In genomic region chr3:87646174-87646573, GRCm38 (mm10) we compare ENCODE assay signal across 28 mouse cellular contexts.
"Had no signal": no experiment of that assay in that cellular context is flagged by ENCODE, and none has a peak within 500 bp of the region (broad histone marks: within the 10 kb centered on the region; RNA-seq: fewer than 3 reads in every experiment).

No protein-coding gene starts in this region.

- H3K27ac ChIP-seq: embryonic facial prominence, embryonic 10.5 days; embryonic facial prominence, embryonic 12.5 days; embryonic facial prominence, embryonic 13.5 days; embryonic facial prominence, embryonic 15.5 days; forebrain, embryonic 10.5 days; forebrain, embryonic 12.5 days; forebrain, embryonic 13.5 days; forebrain, embryonic 15.5 days; gastrocnemius, adult 2 months; heart, adult 2 months had no signal

- ATAC-seq: forebrain, embryonic 13.5 days; forebrain, embryonic 14.5 days; forebrain, embryonic 15.5 days; forebrain, embryonic 16.5 days; forebrain, postnatal 0 days had no signal

- H3K9ac ChIP-seq: embryonic facial prominence, embryonic 12.5 days; embryonic facial prominence, embryonic 13.5 days; embryonic facial prominence, embryonic 15.5 days; forebrain, embryonic 12.5 days; forebrain, embryonic 13.5 days; forebrain, embryonic 15.5 days; forebrain, postnatal 0 days had no signal

- H3K4me1 ChIP-seq: embryonic facial prominence, embryonic 12.5 days; embryonic facial prominence, embryonic 13.5 days; embryonic facial prominence, embryonic 15.5 days had no signal

- H3K4me3 ChIP-seq: embryonic facial prominence, embryonic 10.5 days; embryonic facial prominence, embryonic 12.5 days; embryonic facial prominence, embryonic 13.5 days; embryonic facial prominence, embryonic 15.5 days; erythroblast, embryonic 14.5 days; forebrain, embryonic 10.5 days; forebrain, embryonic 12.5 days; forebrain, embryonic 13.5 days; forebrain, embryonic 15.5 days; gastrocnemius, adult 2 months; heart, adult 2 months had no signal

- H3K4me2 ChIP-seq: embryonic facial prominence, embryonic 12.5 days; embryonic facial prominence, embryonic 13.5 days; embryonic facial prominence, embryonic 15.5 days; forebrain, embryonic 12.5 days; forebrain, embryonic 13.5 days; forebrain, embryonic 15.5 days had no signal

- H3K27me3 ChIP-seq: embryonic facial prominence, embryonic 12.5 days; embryonic facial prominence, embryonic 13.5 days; embryonic facial prominence, embryonic 15.5 days; forebrain, embryonic 12.5 days; forebrain, embryonic 13.5 days; forebrain, embryonic 15.5 days had no signal

- H3K9me3 ChIP-seq: embryonic facial prominence, embryonic 10.5 days; embryonic facial prominence, embryonic 12.5 days; embryonic facial prominence, embryonic 13.5 days; embryonic facial prominence, embryonic 15.5 days; forebrain, embryonic 10.5 days; forebrain, embryonic 12.5 days; forebrain, embryonic 13.5 days; forebrain, embryonic 15.5 days had no signal

- H3K36me3 ChIP-seq: embryonic facial prominence, embryonic 12.5 days; embryonic facial prominence, embryonic 15.5 days; forebrain, embryonic 12.5 days; forebrain, embryonic 15.5 days had no signal

- DNase-seq: cerebellum, adult 2 months; cerebellum, adult 8-10 months; cerebellum, adult 9-10 months; cerebellum, adult 9-11 months; cerebellum, postnatal 10 days; cerebellum, postnatal 14 days; cerebellum, postnatal 25 days; cerebellum, postnatal 36 days; embryo, embryonic 11 days; forebrain, postnatal 0 days; gastrocnemius, adult 2 months; gastrocnemius, postnatal 10 days; gastrocnemius, postnatal 14 days; gastrocnemius, postnatal 25 days; gastrocnemius, postnatal 36 days; heart, adult 18-20 months; heart, adult 2 months had no signal
